Comparison of ENCODE assay signal across 17 mouse cellular contexts in the genomic region with DNA sequence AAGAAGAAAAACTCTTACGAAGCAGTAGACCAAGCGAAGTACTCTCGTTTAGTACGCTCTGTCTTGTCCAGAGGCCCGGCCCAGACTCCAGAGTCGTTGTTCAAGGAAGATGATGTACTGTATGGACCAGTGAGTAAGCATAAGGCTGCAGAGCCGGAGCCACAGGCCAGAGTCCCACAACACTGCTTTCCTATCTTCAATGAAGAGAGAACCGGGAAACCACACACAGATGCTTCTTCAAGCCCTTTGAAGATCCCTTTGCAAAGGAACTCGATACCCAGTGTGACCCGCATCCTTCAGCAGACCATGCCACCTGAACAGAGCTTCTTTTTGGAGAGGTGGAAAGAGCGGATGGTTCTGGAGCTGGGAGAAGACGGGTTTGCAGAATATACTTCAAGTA. TPM values are rescaled to one million over a fixed set of nuclear protein-coding genes. Genes with fewer than 3 reads are reported as not detected.
DNase-seq lines count a peak whose midpoint lies in the region; ATAC-seq and TF ChIP-seq lines count a peak whose summit lies in the region.
"Had no signal": no experiment of that assay in that cellular context is flagged by ENCODE, and none has a peak within 500 bp of the region (broad histone marks: within the 10 kb centered on the region; RNA-seq: fewer than 3 reads in every experiment).

No protein-coding gene starts in this region.

- TF ChIP-seq POLR2A in ES-Bruce4 (IDR thresholded peaks at IDR 0.05; ENCODE audit: insufficient read depth, low read length): no peak

- intact Hi-C loops in gastrocnemius, postnatal 36 days (cut with DNase I): no loop called here

- H3K27ac ChIP-seq in kidney, embryonic 16.5 days (ENCODE audit: low read length): no peak overlapping the region
- no peak overlapping the region for H3K27ac ChIP-seq in ES-Bruce4 (ENCODE audit: insufficient read depth, low read length)
- peak overlapping the region; percentile 56 for H3K27ac ChIP-seq in liver, embryonic 12.5 days
- H3K27ac ChIP-seq: heart, embryonic 15.5 days; hindbrain, embryonic 13.5 days; neural tube, embryonic 13.5 days had no signal

- H3K4me2 ChIP-seq in kidney, embryonic 16.5 days (replicated peaks; ENCODE audit: low read depth, low read length): no peak overlapping the region
- H3K4me2 ChIP-seq in liver, embryonic 12.5 days: peak overlapping the region; percentile 86

- H3K27me3 ChIP-seq in kidney, embryonic 16.5 days (ENCODE audit: insufficient read depth, low read length): no peaks in the 10 kb centered on the region
- H3K27me3 ChIP-seq in ES-Bruce4 (ENCODE audit: control insufficient read depth, insufficient read depth, low read length, poor library complexity, severe bottlenecking): no peaks in the 10 kb centered on the region
- H3K27me3 ChIP-seq in liver, embryonic 12.5 days (replicated peaks): no peaks in the 10 kb centered on the region
- H3K27me3 ChIP-seq: heart, embryonic 15.5 days; hindbrain, embryonic 13.5 days; neural tube, embryonic 13.5 days had no signal

- peaks cover 5% of the 10 kb centered on the region for H3K36me3 ChIP-seq in kidney, embryonic 16.5 days (ENCODE audit: insufficient read depth, low read length)
- H3K36me3 ChIP-seq in ES-Bruce4 (ENCODE audit: control insufficient read depth, insufficient read depth, low read length, poor library complexity, severe bottlenecking): peaks cover 59% of the 10 kb centered on the region
- peaks cover 49% of the 10 kb centered on the region for H3K36me3 ChIP-seq in liver, embryonic 12.5 days

- H3K9ac ChIP-seq in kidney, embryonic 16.5 days (replicated peaks; ENCODE audit: low read length): 0 out of 2 replicates have a peak overlapping the region, but pooled peaks have one; percentile 15
- H3K9ac ChIP-seq in ES-Bruce4 (ENCODE audit: low read depth, poor library complexity, severe bottlenecking): peak overlapping the region; percentile 98
- H3K9ac ChIP-seq in liver, embryonic 12.5 days: peak overlapping the region; percentile 97
- H3K9ac ChIP-seq: heart, embryonic 15.5 days; hindbrain, embryonic 13.5 days; neural tube, embryonic 13.5 days had no signal

- DNase-seq in kidney, postnatal 14 days: no peak
- peak; percentile 32 for DNase-seq in 416B (ENCODE audit: low read depth)
- DNase-seq in gastrocnemius, postnatal 36 days: no peak
- DNase-seq in spleen, postnatal 4 days (ENCODE audit: low spot score in 2 of 2): no peak
- DNase-seq: cerebellum, postnatal 14 days; kidney, adult 11 months; kidney, postnatal 4 days; lung, adult 2 months; thymus, postnatal 36 days had no signal

- H3K4me1 ChIP-seq in kidney, embryonic 16.5 days (ENCODE audit: insufficient read depth, low read length): peaks cover 25% of the 10 kb centered on the region
- H3K4me1 ChIP-seq in ES-Bruce4 (ENCODE audit: control insufficient read depth, insufficient read depth, low read length): peaks cover 3% of the 10 kb centered on the region
- peaks cover 64% of the 10 kb centered on the region for H3K4me1 ChIP-seq in liver, embryonic 12.5 days

- H3K9me3 ChIP-seq in kidney, embryonic 16.5 days (ENCODE audit: low read length): no peaks in the 10 kb centered on the region
- H3K9me3 ChIP-seq in ES-Bruce4 (replicated peaks; ENCODE audit: control insufficient read depth, insufficient read depth, low read length, poor library complexity, severe bottlenecking): no peaks in the 10 kb centered on the region; the same call in 1 of the 2 replicates
- H3K9me3 ChIP-seq in liver, embryonic 12.5 days (replicated peaks): no peaks in the 10 kb centered on the region
- H3K9me3 ChIP-seq: forebrain, embryonic 10.5 days; heart, embryonic 15.5 days; hindbrain, embryonic 13.5 days; neural tube, embryonic 13.5 days had no signal

- no peak for ATAC-seq in kidney, embryonic 16.5 days (ENCODE audit: low FRiP score, low TSS enrichment)
- no peak for ATAC-seq in liver, embryonic 12.5 days

- no peak for TF ChIP-seq CTCF in ES-Bruce4 (IDR thresholded peaks at IDR 0.05; ENCODE audit: low read depth, low read length)

- WGBS in kidney, embryonic 16.5 days: 82% methylated on average over 12 of the region's 12 CpGs
- WGBS in liver, embryonic 12.5 days (ENCODE audit: insufficient replicate concordance): 75% methylated on average over 12 of the region's 12 CpGs

- H3K4me3 ChIP-seq in kidney, embryonic 16.5 days (ENCODE audit: low read length): no peak overlapping the region
- H3K4me3 ChIP-seq in ES-Bruce4 (ENCODE audit: low read depth, low read length): peak overlapping the region; percentile 32
- H3K4me3 ChIP-seq in liver, embryonic 12.5 days: peak overlapping the region; percentile 93; the same call in 1 of the 2 replicates
- H3K4me3 ChIP-seq: heart, embryonic 15.5 days; neural tube, embryonic 13.5 days had no signal

- TF ChIP-seq EP300 in ES-Bruce4 (IDR thresholded peaks at IDR 0.05; ENCODE audit: insufficient read depth, low read depth, low read length): no peak

RNA-seq across cellular contexts. Expression of a gene that starts 1.4 kb away (rescaled TPM):
- polyA plus RNA-seq in kidney, embryonic 16.5 days (2015; fragmentation: Nextera tagmentation; extraction: Ambion mirVana): 118 and 122 TPM in 2 replicates
- 499 and 538 TPM in 2 replicates for polyA plus RNA-seq in ES-Bruce4 (2011; ENCODE audit: insufficient read depth, insufficient read length, low read depth, missing spikeins)
- polyA plus RNA-seq in liver, embryonic 12.5 days (2016; fragmentation: Nextera tagmentation; extraction: Ambion mirVana): 104 and 107 TPM in 2 replicates
- total RNA-seq in gastrocnemius, postnatal 36 days (2021): 10 to 100 TPM; 37.3 to 46.2 TPM

RNA-seq across cellular contexts. Expression of a gene that starts 1.6 kb away (rescaled TPM):
- 28.7 and 29.8 TPM in 2 replicates for polyA plus RNA-seq in kidney, embryonic 16.5 days (2015; fragmentation: Nextera tagmentation; extraction: Ambion mirVana)
- 34.3 and 35.8 TPM in 2 replicates for polyA plus RNA-seq in ES-Bruce4 (2011; ENCODE audit: insufficient read depth, insufficient read length, low read depth, missing spikeins)
- polyA plus RNA-seq in liver, embryonic 12.5 days (2016; fragmentation: Nextera tagmentation; extraction: Ambion mirVana): 17.4 and 19.0 TPM in 2 replicates
- 1 to 10 TPM; 7.2 to 7.3 TPM for total RNA-seq in gastrocnemius, postnatal 36 days (2021)

RNA-seq across cellular contexts. Expression of a gene that starts 59.9 kb away (rescaled TPM):
- polyA plus RNA-seq in kidney, embryonic 16.5 days (2015; fragmentation: Nextera tagmentation; extraction: Ambion mirVana): 1.1 and 1.2 TPM in 2 replicates
- polyA plus RNA-seq in ES-Bruce4 (2011; ENCODE audit: insufficient read depth, insufficient read length, low read depth, missing spikeins): 10.6 and 11.1 TPM in 2 replicates
- 0.08 TPM in 1 of 2 replicates, not detected in the other for polyA plus RNA-seq in liver, embryonic 12.5 days (2016; fragmentation: Nextera tagmentation; extraction: Ambion mirVana)
- total RNA-seq in gastrocnemius, postnatal 36 days (2021): not detected
- total RNA-seq: monocyte, adult 5-6 weeks had no signal
- polyA plus RNA-seq: hindbrain, embryonic 13.5 days had no signal

Comparison
In these comparisons a context has a peak if more than half of its experiments do, and no peak if none do; other contexts are left out.
1. H3K9ac ChIP-seq: peak in every context shown above with its lines; median percentile 98 in ES-Bruce4; 97 in liver, embryonic 12.5 days; 15 in kidney, embryonic 16.5 days.